Mouse (Mus musculus) hindbrain, embryonic 12.5 days (tissue): ENCODE measurements at regions not wholly inside any gene's neighbourhood (a gene's known extent, or its start where the extent isn't known, plus 50 kb on each side); places are given as distances from the start of the nearest gene placed in this dataset.

Experiments used
- ATAC-seq: fragments of 200-750 bp; cut with Nextera tagmentation; 2 replicates; pipeline ENCODE4 v1.8.0; 2017; ENCODE audit warnings: moderate TSS enrichment; ENCODE audit not compliant: low FRiP score
- H3K27ac ChIP-seq: fragments of 300-500 bp; sonication (generic); 2 replicates; pipeline ENCODE4 v1.5.1; 2016; ENCODE audit warnings: mild to moderate bottlenecking
- H3K27me3 ChIP-seq: fragments of 300-500 bp; sonication (generic); 2 replicates; pipeline ENCODE4 v1.6.1; 2016; ENCODE audit warnings: mild to moderate bottlenecking
- H3K36me3 ChIP-seq: fragments of 300-500 bp; sonication (generic); 2 replicates; pipeline ENCODE4 v1.6.1; 2016; ENCODE audit warnings: mild to moderate bottlenecking
- H3K4me1 ChIP-seq: fragments of 300-500 bp; sonication (generic); 2 replicates; pipeline ENCODE4 v1.6.1; 2016
- H3K4me2 ChIP-seq: fragments of 300-500 bp; sonication (generic); replicated peaks from 2 replicates; pipeline ENCODE4 v1.6.1; 2016; ENCODE audit warnings: mild to moderate bottlenecking
- H3K4me3 ChIP-seq: fragments of 300-500 bp; sonication (generic); 2 replicates; pipeline ENCODE4 v1.5.1; 2016; ENCODE audit warnings: mild to moderate bottlenecking
- H3K9ac ChIP-seq: fragments of 300-500 bp; sonication (generic); 2 replicates; pipeline ENCODE4 v1.6.1; 2016; ENCODE audit warnings: mild to moderate bottlenecking, moderate library complexity
- H3K9me3 ChIP-seq: fragments of 300-500 bp; sonication (generic); replicated peaks from 2 replicates; pipeline ENCODE4 v1.6.1; 2016; ENCODE audit warnings: mild to moderate bottlenecking
- WGBS: fragments of 180-500 bp; shearing (Covaris S2); methylation state at CpG from one replicate; pipeline ENCODE4 v1.1.7; 2016; 5-methylcytosine and 5-hydroxymethylcytosine counted together

- no peaks in the 10 kb centered on the region for H3K36me3 ChIP-seq
- H3K9me3 ChIP-seq, result no peaks in the 10 kb centered on the region
- H3K4me3 ChIP-seq, result no peak overlapping the region
- H3K27me3 ChIP-seq, result no peaks in the 10 kb centered on the region
- no peak overlapping the region for H3K9ac ChIP-seq
- H3K27ac ChIP-seq, result no peak overlapping the region
- no peak overlapping the region for H3K4me2 ChIP-seq
- WGBS, result 93% methylated on average over 1 of the region's 1 CpGs
- no peak for ATAC-seq
- no peaks in the 10 kb centered on the region for H3K4me1 ChIP-seq
Observed at GRCm38 (mm10) chr2:117763631-117764030, 348.0 kb upstream of the Thbs1 start.

GRCm38 (mm10) chr2:117765572-117765971 is 346.1 kb upstream of the Thbs1 start:
- Histone ChIP-seq H3K9ac (no peak overlapping the region), H3K4me1 (no peaks in the 10 kb centered on the region), H3K4me2 (no peak overlapping the region), H3K4me3 (no peak overlapping the region), H3K27ac (no peak overlapping the region), H3K27me3 (no peaks in the 10 kb centered on the region), H3K36me3 (no peaks in the 10 kb centered on the region), H3K9me3 (no peaks in the 10 kb centered on the region)
- ATAC-seq, result no peak
- 77% methylated on average over 5 of the region's 5 CpGs for WGBS

- no peak overlapping the region for H3K4me2 ChIP-seq
- H3K9me3 ChIP-seq, result no peaks in the 10 kb centered on the region
- H3K27me3 ChIP-seq, result no peaks in the 10 kb centered on the region
- H3K36me3 ChIP-seq, result no peaks in the 10 kb centered on the region
- H3K4me1 ChIP-seq, result no peaks in the 10 kb centered on the region
- no peak overlapping the region for H3K27ac ChIP-seq
- H3K4me3 ChIP-seq, result no peak overlapping the region
- no peak for ATAC-seq
- H3K9ac ChIP-seq, result no peak overlapping the region
- 84% methylated on average over 3 of the region's 3 CpGs for WGBS
Observed at GRCm38 (mm10) chr2:117766450-117766849, 345.2 kb upstream of the Thbs1 start.

GRCm38 (mm10) chr2:117769402-117770114 is 342.1 kb upstream of the Thbs1 start:
- no peaks in the 10 kb centered on the region for H3K9me3 ChIP-seq
- no peaks in the 10 kb centered on the region for H3K27me3 ChIP-seq
- no peak overlapping the region for H3K4me2 ChIP-seq
- H3K27ac ChIP-seq, result no peak overlapping the region
- ATAC-seq, result no peak
- 75% methylated on average over 7 of the region's 7 CpGs for WGBS
- H3K4me3 ChIP-seq, result no peak overlapping the region
- no peak overlapping the region for H3K9ac ChIP-seq
- H3K36me3 ChIP-seq, result no peaks in the 10 kb centered on the region
- no peaks in the 10 kb centered on the region for H3K4me1 ChIP-seq

- Histone ChIP-seq H3K4me1 (no peaks in the 10 kb centered on the region), H3K4me3 (no peak overlapping the region), H3K27ac (no peak overlapping the region), H3K9me3 (no peaks in the 10 kb centered on the region), H3K36me3 (no peaks in the 10 kb centered on the region), H3K9ac (no peak overlapping the region), H3K4me2 (no peak overlapping the region), H3K27me3 (no peaks in the 10 kb centered on the region)
- 89% methylated on average over 3 of the region's 3 CpGs for WGBS
- ATAC-seq, result no peak
Observed at GRCm38 (mm10) chr2:117770115-117770485, 341.6 kb upstream of the Thbs1 start.

- Histone ChIP-seq H3K36me3 (no peaks in the 10 kb centered on the region), H3K27ac (no peak overlapping the region), H3K27me3 (no peaks in the 10 kb centered on the region), H3K9ac (no peak overlapping the region), H3K4me2 (no peak overlapping the region), H3K4me3 (no peak overlapping the region), H3K4me1 (no peaks in the 10 kb centered on the region), H3K9me3 (no peaks in the 10 kb centered on the region)
- ATAC-seq, result no peak
- WGBS, result 77% methylated on average over 3 of the region's 3 CpGs
Observed at GRCm38 (mm10) chr2:117780287-117780686, 331.4 kb upstream of the Thbs1 start.

- WGBS, result 82% methylated on average over 7 of the region's 7 CpGs
- Histone ChIP-seq H3K27me3 (no peaks in the 10 kb centered on the region), H3K4me1 (no peaks in the 10 kb centered on the region), H3K4me3 (no peak overlapping the region), H3K36me3 (no peaks in the 10 kb centered on the region), H3K9ac (no peak overlapping the region), H3K27ac (no peak overlapping the region), H3K4me2 (no peak overlapping the region), H3K9me3 (no peaks in the 10 kb centered on the region)
- ATAC-seq, result no peak
Observed at GRCm38 (mm10) chr2:117780816-117781215, 330.9 kb upstream of the Thbs1 start.

- H3K4me1 ChIP-seq, result no peaks in the 10 kb centered on the region
- ATAC-seq, result no peak
- H3K9ac ChIP-seq, result no peak overlapping the region
- H3K27me3 ChIP-seq, result no peaks in the 10 kb centered on the region
- H3K4me2 ChIP-seq, result no peak overlapping the region
- WGBS, result 63% methylated on average over 1 of the region's 1 CpGs
- no peak overlapping the region for H3K4me3 ChIP-seq
- H3K36me3 ChIP-seq, result no peaks in the 10 kb centered on the region
- no peaks in the 10 kb centered on the region for H3K9me3 ChIP-seq
- no peak overlapping the region for H3K27ac ChIP-seq
Observed at GRCm38 (mm10) chr2:117787321-117787720, 324.4 kb upstream of the Thbs1 start.

GRCm38 (mm10) chr2:117794285-117794684 is 317.4 kb upstream of the Thbs1 start:
- ATAC-seq, result no peak
- 68% methylated on average over 1 of the region's 1 CpGs for WGBS

GRCm38 (mm10) chr2:117801946-117802600 is 309.6 kb upstream of the Thbs1 start:
- Histone ChIP-seq H3K9me3 (no peaks in the 10 kb centered on the region), H3K27ac (no peak overlapping the region), H3K27me3 (no peaks in the 10 kb centered on the region), H3K4me2 (no peak overlapping the region), H3K4me3 (no peak overlapping the region), H3K36me3 (no peaks in the 10 kb centered on the region), H3K9ac (no peak overlapping the region), H3K4me1 (no peaks in the 10 kb centered on the region)
- no peak for ATAC-seq

More at GRCm38 (mm10) chr2:117794285-117794684, 317.4 kb upstream of the Thbs1 start:
- no peaks in the 10 kb centered on the region for H3K36me3 ChIP-seq
- no peak overlapping the region for H3K9ac ChIP-seq
- H3K9me3 ChIP-seq, result no peaks in the 10 kb centered on the region
- H3K4me3 ChIP-seq, result no peak overlapping the region
- H3K4me1 ChIP-seq, result no peaks in the 10 kb centered on the region
- H3K27me3 ChIP-seq, result no peaks in the 10 kb centered on the region
- no peak overlapping the region for H3K27ac ChIP-seq
- H3K4me2 ChIP-seq, result no peak overlapping the region

- Histone ChIP-seq H3K27me3 (no peaks in the 10 kb centered on the region), H3K36me3 (no peaks in the 10 kb centered on the region), H3K9ac (no peak overlapping the region), H3K27ac (no peak overlapping the region), H3K9me3 (no peaks in the 10 kb centered on the region), H3K4me1 (no peaks in the 10 kb centered on the region), H3K4me3 (no peak overlapping the region), H3K4me2 (no peak overlapping the region)
- 79% methylated on average over 2 of the region's 2 CpGs for WGBS
- ATAC-seq, result no peak
Observed at GRCm38 (mm10) chr2:117802686-117803085, 309.0 kb upstream of the Thbs1 start.

GRCm38 (mm10) chr2:117804686-117805085 is 307.0 kb upstream of the Thbs1 start:
- Histone ChIP-seq H3K4me2 (no peak overlapping the region), H3K4me1 (no peaks in the 10 kb centered on the region), H3K9me3 (no peaks in the 10 kb centered on the region), H3K4me3 (no peak overlapping the region), H3K36me3 (no peaks in the 10 kb centered on the region), H3K27ac (no peak overlapping the region), H3K9ac (no peak overlapping the region), H3K27me3 (no peaks in the 10 kb centered on the region)
- ATAC-seq, result no peak

GRCm38 (mm10) chr2:117807121-117807520 is 304.6 kb upstream of the Thbs1 start:
- no peak overlapping the region for H3K4me2 ChIP-seq
- 88% methylated on average over 3 of the region's 3 CpGs for WGBS
- no peaks in the 10 kb centered on the region for H3K27me3 ChIP-seq
- no peak overlapping the region for H3K9ac ChIP-seq
- no peaks in the 10 kb centered on the region for H3K4me1 ChIP-seq
- H3K27ac ChIP-seq, result no peak overlapping the region
- H3K36me3 ChIP-seq, result no peaks in the 10 kb centered on the region
- ATAC-seq, result no peak
- H3K9me3 ChIP-seq, result no peaks in the 10 kb centered on the region
- H3K4me3 ChIP-seq, result no peak overlapping the region
